Mouse (Mus musculus) heart, postnatal 0 days (tissue): ENCODE data around the gene Cyp2b19. TPM values are rescaled to one million over a fixed set of nuclear protein-coding genes. Genes with fewer than 3 reads are reported as not detected.

Experiments used
- ATAC-seq: fragments of 200-750 bp; cut with Nextera tagmentation; 2 replicates; pipeline ENCODE4 v1.8.0; 2017; ENCODE audit warnings: low read depth, moderate number of reproducible peaks, moderate library complexity; ENCODE audit not compliant: insufficient read depth
- DNase-seq: peaks from one replicate; pipeline ENCODE4 v3.0.0-alpha.2; 2016; ENCODE audit warnings: low spot score
- H3K27ac ChIP-seq: fragments of 300-500 bp; sonication (generic); 2 replicates; pipeline ENCODE4 v1.5.1; 2014; ENCODE audit warnings: low read depth, mild to moderate bottlenecking
- H3K27me3 ChIP-seq: fragments of 300-500 bp; sonication (generic); 2 replicates; pipeline ENCODE4 v1.6.1; 2014; ENCODE audit warnings: low read length, mixed read lengths; ENCODE audit not compliant: control insufficient read depth, insufficient read depth
- H3K36me3 ChIP-seq: fragments of 300-500 bp; sonication (generic); replicated peaks from 2 replicates; pipeline ENCODE4 v1.6.1; 2014; ENCODE audit warnings: low read length, mixed read lengths; ENCODE audit not compliant: control insufficient read depth, insufficient read depth
- H3K4me1 ChIP-seq: fragments of 300-500 bp; sonication (generic); 2 replicates; pipeline ENCODE4 v1.6.1; 2014; ENCODE audit warnings: antibody characterized with exemption; ENCODE audit not compliant: control insufficient read depth, insufficient read depth
- H3K4me2 ChIP-seq: fragments of 300-500 bp; sonication (generic); 2 replicates; pipeline ENCODE4 v1.6.1; 2014; ENCODE audit warnings: low read depth, mild to moderate bottlenecking, low read length, moderate library complexity
- H3K4me3 ChIP-seq: fragments of 300-500 bp; sonication (generic); 2 replicates; pipeline ENCODE4 v1.5.1; 2014; ENCODE audit warnings: low read depth, low read length
- H3K9ac ChIP-seq: fragments of 300-500 bp; sonication (generic); replicated peaks from 2 replicates; pipeline ENCODE4 v1.6.1; 2014; ENCODE audit warnings: low read depth, low read length, mixed read lengths
- H3K9me3 ChIP-seq: fragments of 300-500 bp; sonication (generic); replicated peaks from 2 replicates; pipeline ENCODE4 v1.6.1; 2016; ENCODE audit warnings: low read length; ENCODE audit not compliant: control insufficient read depth
- CTCF ChIP-seq: IDR thresholded peaks from 2 replicates; pipeline ENCODE4 v1.5.1; 2016; ENCODE audit warnings: antibody characterized with exemption, control low read depth, low read depth
- EP300 ChIP-seq: IDR thresholded peaks from 2 replicates; pipeline ENCODE4 v1.6.1; 2016; ENCODE audit warnings: antibody characterized with exemption, low read depth
- WGBS: fragments of 180-500 bp; shearing (Covaris S2); extraction: QIAGEN DNeasy Blood & Tissue Kit; methylation state at CpG from one replicate; pipeline ENCODE4 v1.1.7; 2014; 5-methylcytosine and 5-hydroxymethylcytosine counted together
- polyA plus RNA-seq: library from polyadenylated mRNA; unstranded; fragments of >200 nt; fragmentation: Nextera tagmentation; extraction: Ambion mirVana; gene quantifications from 2 replicates; pipeline ENCODE4 v1.2.1, GENCODE M21; 2015
- total RNA-seq: library from RNA; depleted of rRNA; stranded (reverse); fragments of >200 nt; gene quantifications from 2 replicates; pipeline ENCODE4 v1.2.3, GENCODE M21; 2014; ENCODE audit warnings: low replicate concordance; rRNA removed

Gene Cyp2b19
- total RNA-seq: not detected in 2 replicates
- not detected in 2 replicates for polyA plus RNA-seq

DNA sequence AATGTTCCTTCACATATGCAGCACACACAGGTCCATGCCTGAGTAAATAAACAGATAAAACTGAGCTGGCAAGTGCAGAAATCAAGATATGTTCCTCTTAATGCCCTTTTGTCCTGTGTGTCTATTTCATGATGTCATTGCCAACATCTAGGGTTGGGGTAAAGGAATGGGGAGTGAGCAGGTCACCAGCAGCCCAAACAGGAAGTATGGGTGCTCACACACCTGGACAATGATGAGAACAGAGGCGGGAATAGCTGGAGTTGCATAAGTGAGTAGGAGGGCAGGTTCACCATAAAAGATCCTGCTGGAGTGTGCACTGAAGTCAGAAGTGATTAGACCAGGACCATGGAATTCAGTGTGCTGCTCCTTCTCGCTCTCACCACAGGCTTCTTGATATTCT is at the start of gene Cyp2b19:
TSS of gene Cyp2b19 (plus strand) at position 301 of the 400 bp plus-strand sequence.
- H3K9me3 ChIP-seq: 0 out of 2 replicates have a peak, but pooled peaks cover 4% of the 10 kb centered on the region
- DNase-seq (no peak), ATAC-seq (no peak)
- no peaks in the 10 kb centered on the region for H3K4me1 ChIP-seq
- TF ChIP-seq CTCF: no peak
- TF ChIP-seq EP300: no peak
- H3K27ac ChIP-seq: no peak within 1 kb of the TSS
- no peaks in the 10 kb centered on the region for H3K27me3 ChIP-seq
- H3K4me2 ChIP-seq: no peak within 1 kb of the TSS
- H3K36me3 ChIP-seq: no peaks in the 10 kb centered on the region
- WGBS: 62% methylated on average over 2 of the region's 2 CpGs
- no peak within 1 kb of the TSS for H3K9ac ChIP-seq
- H3K4me3 ChIP-seq: no peak within 1 kb of the TSS

- no peak overlapping the region for H3K9ac ChIP-seq
- ATAC-seq (no peak), DNase-seq (no peak)
- no peak overlapping the region for H3K4me2 ChIP-seq
- H3K9me3 ChIP-seq: 0 out of 2 replicates have a peak, but pooled peaks cover 3% of the 10 kb centered on the region
- H3K36me3 ChIP-seq: no peaks in the 10 kb centered on the region
- H3K27ac ChIP-seq: no peak overlapping the region
- H3K27me3 ChIP-seq: no peaks in the 10 kb centered on the region
- no peaks in the 10 kb centered on the region for H3K4me1 ChIP-seq
- no peak overlapping the region for H3K4me3 ChIP-seq
- WGBS: 78% methylated on average over 11 of the region's 11 CpGs
- TF ChIP-seq EP300 (no peak), CTCF (no peak)
These were observed 45.9 kb upstream of the Cyp2b19 start for GRCm38 (mm10) chr7:26711061-26711460.

- no peak for ATAC-seq
These were observed 18.0 kb upstream of the Cyp2b19 start for GRCm38 (mm10) chr7:26738940-26739339.

DNA sequence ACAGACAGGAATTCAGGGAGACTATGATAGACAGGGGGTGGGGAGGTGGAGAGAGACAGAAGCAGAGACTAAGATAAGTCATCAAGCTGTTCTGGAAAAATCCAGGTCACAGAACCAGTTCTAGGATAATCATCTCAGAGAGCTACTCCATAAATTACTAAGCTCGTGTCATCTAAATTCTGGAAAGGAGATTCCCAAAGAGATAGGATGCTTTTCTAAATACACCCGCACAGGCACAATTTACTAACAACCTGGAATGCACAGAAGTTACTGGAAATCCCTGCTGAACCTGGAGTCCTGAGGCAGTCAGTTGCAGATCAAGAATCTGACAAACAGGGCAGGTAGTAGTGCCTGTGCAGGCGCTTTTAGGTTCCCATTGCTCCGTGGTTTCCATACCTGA is 13.0 kb upstream of the Cyp2b19 start:
- ATAC-seq: no peak
- Histone ChIP-seq H3K36me3 (no peaks in the 10 kb centered on the region), H3K9ac (no peak overlapping the region), H3K27me3 (no peaks in the 10 kb centered on the region), H3K4me3 (no peak overlapping the region), H3K27ac (no peak overlapping the region), H3K4me1 (no peaks in the 10 kb centered on the region), H3K4me2 (no peak overlapping the region), H3K9me3 (no peaks in the 10 kb centered on the region)
- WGBS: 65% methylated on average over 4 of the region's 4 CpGs
- DNase-seq: no peak
- TF ChIP-seq CTCF: no peak
- no peak for TF ChIP-seq EP300

More at GRCm38 (mm10) chr7:26738940-26739339, 18.0 kb upstream of the Cyp2b19 start:
- TF ChIP-seq CTCF (no peak), EP300 (no peak)
- DNase-seq: no peak
- H3K4me2 ChIP-seq: no peak overlapping the region
- H3K27ac ChIP-seq: no peak overlapping the region
- no peaks in the 10 kb centered on the region for H3K36me3 ChIP-seq
- no peaks in the 10 kb centered on the region for H3K9me3 ChIP-seq
- H3K9ac ChIP-seq: no peak overlapping the region
- H3K4me3 ChIP-seq: no peak overlapping the region
- H3K27me3 ChIP-seq: no peaks in the 10 kb centered on the region
- no peaks in the 10 kb centered on the region for H3K4me1 ChIP-seq

DNA sequence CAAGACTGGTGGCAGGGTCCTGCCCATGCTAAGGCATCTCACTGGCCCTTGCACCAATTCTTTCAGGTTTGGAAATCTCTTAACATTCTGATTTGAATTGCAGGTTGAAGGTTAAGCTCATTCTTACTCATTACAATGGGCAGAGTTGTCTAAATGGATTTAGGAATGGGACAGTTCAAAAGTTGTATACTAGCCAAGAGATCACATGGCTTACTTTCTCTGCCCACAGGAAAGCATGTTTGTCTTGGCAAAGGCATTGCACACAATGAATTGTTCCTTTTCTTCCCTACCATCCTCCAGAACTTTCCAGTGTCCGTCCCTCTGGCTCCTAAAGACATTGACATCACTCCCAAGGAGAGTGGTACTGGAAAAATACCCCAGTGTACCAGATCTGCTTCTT is 11.5 kb upstream of the Cyp2b19 start:
- Histone ChIP-seq H3K36me3 (no peaks in the 10 kb centered on the region), H3K27me3 (no peaks in the 10 kb centered on the region), H3K27ac (no peak overlapping the region), H3K4me3 (no peak overlapping the region), H3K9ac (no peak overlapping the region), H3K4me2 (no peak overlapping the region), H3K4me1 (no peaks in the 10 kb centered on the region), H3K9me3 (no peaks in the 10 kb centered on the region)
- DNase-seq (no peak), ATAC-seq (no peak)
- TF ChIP-seq EP300 (no peak), CTCF (no peak)
- WGBS: 48% methylated on average over 1 of the region's 1 CpGs

DNA sequence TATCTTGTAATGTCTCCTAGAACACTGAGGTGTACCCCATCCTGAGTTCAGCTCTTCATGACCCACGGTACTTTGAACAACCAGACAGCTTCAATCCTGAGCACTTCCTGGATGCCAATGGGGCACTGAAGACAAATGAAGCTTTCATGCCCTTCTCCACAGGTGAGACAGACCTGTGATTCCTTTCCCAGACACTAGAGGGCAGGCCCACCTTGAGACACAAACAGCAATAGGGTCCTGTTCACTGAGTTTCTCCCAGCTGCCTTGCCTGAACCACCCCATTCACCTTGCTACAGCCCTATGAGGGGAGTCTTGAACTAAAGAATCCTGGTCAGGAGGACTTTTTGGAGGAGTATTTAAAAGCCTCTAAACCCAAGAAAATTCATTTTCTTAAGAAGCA is 10.1 kb downstream of the Cyp2b19 start:
- DNase-seq: no peak
- no peak for ATAC-seq

More for the DNA sequence above, 10.1 kb downstream of the Cyp2b19 start:
- Histone ChIP-seq H3K4me1 (no peaks in the 10 kb centered on the region), H3K4me3 (no peak overlapping the region), H3K9ac (no peak overlapping the region), H3K27ac (no peak overlapping the region), H3K27me3 (no peaks in the 10 kb centered on the region), H3K4me2 (no peak overlapping the region), H3K36me3 (no peaks in the 10 kb centered on the region), H3K9me3 (no peaks in the 10 kb centered on the region)
- 53% methylated on average over 1 of the region's 1 CpGs for WGBS
- TF ChIP-seq CTCF (peak; percentile 30), EP300 (no peak)
